Mouse (Mus musculus): Measurements from ENCODE around the gene E4f1. TPM values are rescaled to one million over a fixed set of nuclear protein-coding genes. Genes with fewer than 3 reads are reported as not detected.
A peak's percentile ranks its signal among the peaks of the same experiment; 100 is the strongest.
"Not testable (repeated sequence)": the region's sequence is repeated elsewhere in the genome, so short reads cannot be mapped to it uniquely, and the experiment has no call there.

Gene E4f1
- polyA plus RNA-seq, 1 experiment from 2014 or later: 35.4 TPM

DNA sequence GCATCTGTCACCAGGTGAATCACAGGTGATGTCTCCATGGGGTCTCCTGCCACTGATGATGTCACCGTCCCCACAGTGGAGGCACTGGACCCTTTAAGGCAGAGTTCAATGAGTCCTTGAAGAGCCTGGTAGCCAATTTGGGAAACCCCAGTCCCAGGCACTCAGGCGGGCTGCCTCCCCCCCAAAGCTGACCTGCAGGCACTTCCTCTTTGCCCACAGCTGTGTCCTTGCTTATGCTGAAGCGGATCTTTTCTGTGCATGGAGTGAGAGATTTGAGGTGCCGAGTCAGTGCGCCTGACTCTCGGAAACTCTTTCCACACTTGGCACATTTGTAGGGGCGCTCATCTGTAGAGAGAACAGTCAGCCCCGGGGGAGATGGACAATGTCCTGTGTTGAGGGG, 23.5 kb downstream of the E4f1 start:
- Histone ChIP-seq H3K4me2 (no peak overlapping the region), H3K4me1 (no peaks in the 10 kb centered on the region), H3K27ac (no peak overlapping the region), H3K9ac (no peak overlapping the region), H3K9me3 (no peaks in the 10 kb centered on the region), H3K27me3 (no peaks in the 10 kb centered on the region), H3K36me3 (peaks cover 80% of the 10 kb centered on the region), H3K4me3 (no peak overlapping the region)
- WGBS: 88% methylated on average over 8 of the region's 8 CpGs
- ATAC-seq (ENCODE audit: borderline replicate concordance, extremely low read depth, low FRiP score, low TSS enrichment): no peak

DNA sequence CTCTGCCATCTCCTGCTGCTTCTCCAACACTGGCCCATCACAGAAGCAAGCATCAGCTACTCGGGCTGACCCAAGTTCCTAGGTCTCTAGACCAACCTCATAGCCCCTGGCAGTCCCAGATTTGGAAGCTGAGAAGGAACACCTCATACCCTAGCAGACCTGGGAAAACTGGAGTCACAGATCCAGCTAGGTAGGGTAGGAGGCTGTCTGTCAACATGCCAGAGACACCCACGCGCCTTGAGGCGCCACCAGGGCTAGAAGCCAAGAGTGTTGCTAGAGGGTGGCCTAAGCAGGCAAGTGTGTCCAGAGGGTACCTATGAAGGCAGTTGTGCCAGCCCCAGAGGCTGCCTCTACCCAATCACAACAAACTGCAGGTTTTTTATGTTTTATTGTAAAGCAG, 26.7 kb downstream of the E4f1 start:
- WGBS: 75% methylated on average over 4 of the region's 4 CpGs
- no peaks in the 10 kb centered on the region for H3K9me3 ChIP-seq
- H3K4me3 ChIP-seq: no peak overlapping the region
- no peaks in the 10 kb centered on the region for H3K4me1 ChIP-seq
- peaks cover 77% of the 10 kb centered on the region for H3K36me3 ChIP-seq
- no peaks in the 10 kb centered on the region for H3K27me3 ChIP-seq
- no peak overlapping the region for H3K4me2 ChIP-seq
- H3K27ac ChIP-seq: no peak overlapping the region
- ATAC-seq (ENCODE audit: borderline replicate concordance, extremely low read depth, low FRiP score, low TSS enrichment): no peak
- no peak overlapping the region for H3K9ac ChIP-seq

DNA sequence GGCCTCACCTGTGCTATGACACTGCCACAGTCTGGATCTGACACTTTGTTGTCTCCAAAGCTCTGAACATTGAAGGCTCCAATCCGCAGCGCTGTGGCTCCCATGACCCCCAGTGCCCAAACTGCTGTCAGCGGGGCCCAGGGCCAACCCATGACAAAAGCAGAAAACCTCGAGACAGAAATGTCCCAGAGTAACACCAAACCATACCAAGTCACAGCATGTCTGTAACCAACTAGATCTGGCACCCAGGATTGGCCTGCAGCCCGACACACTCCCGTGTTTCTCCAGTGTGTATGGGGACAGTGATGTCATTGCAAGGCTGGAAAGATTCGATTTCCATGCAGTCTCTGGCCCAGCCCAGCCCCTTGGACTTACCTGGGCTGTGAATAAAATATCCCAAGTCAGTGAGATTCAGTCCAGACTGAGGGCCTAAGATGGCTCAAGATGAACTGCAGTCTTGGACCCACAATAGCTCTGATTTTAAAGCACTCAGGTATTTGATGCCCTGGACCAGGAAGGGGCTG, 27.4 kb downstream of the E4f1 start, which contains the start of gene Dnase1l2:
Gene Dnase1l2, minus strand, starts transcription at position 474 of the 524 bp plus-strand sequence.
- WGBS: 76% methylated on average over 7 of the region's 7 CpGs
- no peak within 1 kb of the TSS for H3K4me2 ChIP-seq
- H3K9ac ChIP-seq: no peak within 1 kb of the TSS
- peaks cover 77% of the 10 kb centered on the region for H3K36me3 ChIP-seq
- no peak within 1 kb of the TSS for H3K27ac ChIP-seq
- no peaks in the 10 kb centered on the region for H3K27me3 ChIP-seq
- no peak within 1 kb of the TSS for H3K4me3 ChIP-seq
- H3K4me1 ChIP-seq: no peaks in the 10 kb centered on the region
- no peak for ATAC-seq (ENCODE audit: borderline replicate concordance, extremely low read depth, low FRiP score, low TSS enrichment)
- no peaks in the 10 kb centered on the region for H3K9me3 ChIP-seq

GRCm38 (mm10) chr17:24442107-24442506, 28.0 kb downstream of the E4f1 start:
- H3K27me3 ChIP-seq: no peaks in the 10 kb centered on the region
- WGBS: 84% methylated on average over 14 of the region's 14 CpGs
- peaks cover 77% of the 10 kb centered on the region for H3K36me3 ChIP-seq
- no peak overlapping the region for H3K4me3 ChIP-seq
- no peaks in the 10 kb centered on the region for H3K9me3 ChIP-seq
- no peak overlapping the region for H3K27ac ChIP-seq
- no peak overlapping the region for H3K4me2 ChIP-seq
- no peak overlapping the region for H3K9ac ChIP-seq
- H3K4me1 ChIP-seq: no peaks in the 10 kb centered on the region
- no peak for ATAC-seq (ENCODE audit: borderline replicate concordance, extremely low read depth, low FRiP score, low TSS enrichment)

DNA sequence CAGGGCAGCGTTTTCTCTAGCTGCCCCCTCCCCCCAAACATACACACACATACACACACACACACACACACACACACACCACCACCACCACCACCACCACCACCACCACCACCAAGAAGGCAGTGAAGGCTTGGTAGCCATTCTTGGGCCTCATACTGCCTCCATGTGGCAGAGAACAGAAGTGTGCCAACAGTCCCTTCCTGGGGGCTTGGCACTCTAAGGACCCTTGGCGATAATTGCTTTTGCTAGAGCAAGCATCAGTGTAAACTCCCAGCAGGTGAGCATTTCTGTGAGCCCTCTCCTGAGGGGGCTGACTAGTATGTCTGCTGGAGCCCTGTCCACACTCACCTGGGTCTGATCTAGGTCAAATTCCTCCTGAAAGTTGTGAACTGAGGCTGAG, 29.0 kb downstream of the E4f1 start:
- Histone ChIP-seq H3K9me3 (no peaks in the 10 kb centered on the region), H3K4me3 (no peak overlapping the region), H3K27me3 (no peaks in the 10 kb centered on the region), H3K27ac (no peak overlapping the region), H3K4me2 (no peak overlapping the region), H3K4me1 (no peaks in the 10 kb centered on the region), H3K36me3 (peaks cover 70% of the 10 kb centered on the region), H3K9ac (no peak overlapping the region)
- WGBS: 33% methylated on average over 2 of the region's 2 CpGs
- no peak for ATAC-seq (ENCODE audit: borderline replicate concordance, extremely low read depth, low FRiP score, low TSS enrichment)

GRCm38 (mm10) chr17:24440377-24440776, 29.7 kb downstream of the E4f1 start:
- Histone ChIP-seq H3K27me3 (no peaks in the 10 kb centered on the region), H3K27ac (no peak overlapping the region), H3K9ac (no peak overlapping the region), H3K4me3 (no peak overlapping the region), H3K4me2 (no peak overlapping the region), H3K9me3 (no peaks in the 10 kb centered on the region), H3K36me3 (peaks cover 65% of the 10 kb centered on the region), H3K4me1 (no peaks in the 10 kb centered on the region)
- ATAC-seq (ENCODE audit: borderline replicate concordance, extremely low read depth, low FRiP score, low TSS enrichment): no peak
- 86% methylated on average over 8 of the region's 8 CpGs for WGBS

DNA sequence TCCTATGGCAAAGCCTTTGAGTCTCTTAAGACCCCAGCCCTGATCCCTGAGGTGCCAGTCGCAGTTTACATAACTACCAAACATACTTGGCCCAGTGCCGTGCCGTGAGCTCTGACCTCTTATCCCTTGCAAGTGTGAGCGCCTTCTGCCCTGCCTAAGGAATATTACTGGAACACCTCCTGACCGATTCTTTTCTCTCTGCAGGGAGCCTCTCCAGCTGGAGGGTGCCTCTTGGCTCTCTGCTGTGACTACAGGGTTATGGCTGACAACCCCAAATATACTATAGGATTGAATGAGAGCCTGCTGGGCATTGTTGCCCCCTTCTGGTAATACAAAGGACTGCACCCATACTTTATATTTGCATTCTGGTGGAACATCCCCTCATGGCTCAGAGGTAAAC, 33.1 kb downstream of the E4f1 start:
- Histone ChIP-seq H3K36me3 (peaks cover 49% of the 10 kb centered on the region), H3K9me3 (no peaks in the 10 kb centered on the region), H3K27me3 (no peaks in the 10 kb centered on the region), H3K27ac (no peak overlapping the region), H3K4me3 (no peak overlapping the region), H3K4me2 (no peak overlapping the region), H3K9ac (no peak overlapping the region), H3K4me1 (no peaks in the 10 kb centered on the region)
- peak; percentile 50; the same call in 1 of the 2 replicates for ATAC-seq (ENCODE audit: borderline replicate concordance, extremely low read depth, low FRiP score, low TSS enrichment)
- 62% methylated on average over 5 of the region's 5 CpGs for WGBS

DNA sequence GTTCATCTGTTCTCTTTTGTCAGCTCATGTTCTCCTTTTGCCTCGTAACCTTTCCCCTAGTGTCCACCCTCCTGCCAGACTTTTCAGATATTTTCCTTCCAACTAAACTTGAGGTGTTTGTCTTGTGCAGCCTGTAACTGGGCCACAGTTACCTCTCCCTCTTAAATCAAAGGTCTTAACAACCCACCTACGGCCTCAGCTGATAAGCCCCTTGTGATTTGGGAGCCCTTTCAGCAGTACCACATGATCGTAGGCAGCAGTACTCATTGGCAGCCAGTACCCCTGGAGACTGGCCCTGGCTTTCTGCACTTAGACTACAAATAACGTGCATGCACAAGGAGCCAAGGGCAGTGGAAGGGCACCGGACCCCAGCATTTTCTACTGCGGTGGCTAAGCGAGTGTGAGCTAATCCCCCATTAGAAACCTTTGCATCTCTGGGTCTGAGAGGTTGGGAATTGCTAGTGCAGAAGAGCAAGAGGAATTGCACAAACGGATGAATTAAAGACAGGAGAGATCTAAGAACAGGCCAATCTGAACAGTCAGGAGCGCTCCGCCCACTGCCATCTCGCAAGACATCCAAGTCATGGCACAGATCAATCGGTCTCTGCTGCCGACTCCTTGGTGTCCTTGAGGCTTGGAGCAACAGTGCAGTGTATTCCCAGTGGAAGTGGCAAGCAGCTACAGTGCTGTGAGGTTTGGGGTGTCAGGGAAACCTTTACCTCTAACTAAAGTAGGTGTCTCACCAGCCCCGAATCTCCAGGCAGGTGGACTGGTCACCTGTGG, 40.7 kb downstream of the E4f1 start:
- Histone ChIP-seq H3K4me1 (peaks cover 16% of the 10 kb centered on the region), H3K9ac (no peak overlapping the region), H3K27ac (no peak overlapping the region), H3K27me3 (no peaks in the 10 kb centered on the region), H3K36me3 (peaks cover 10% of the 10 kb centered on the region), H3K9me3 (no peaks in the 10 kb centered on the region), H3K4me3 (no peak overlapping the region), H3K4me2 (no peak overlapping the region)
- no peak for ATAC-seq (ENCODE audit: borderline replicate concordance, extremely low read depth, low FRiP score, low TSS enrichment)
- 79% methylated on average over 14 of the region's 14 CpGs for whole genome bisulfite sequencing

DNA sequence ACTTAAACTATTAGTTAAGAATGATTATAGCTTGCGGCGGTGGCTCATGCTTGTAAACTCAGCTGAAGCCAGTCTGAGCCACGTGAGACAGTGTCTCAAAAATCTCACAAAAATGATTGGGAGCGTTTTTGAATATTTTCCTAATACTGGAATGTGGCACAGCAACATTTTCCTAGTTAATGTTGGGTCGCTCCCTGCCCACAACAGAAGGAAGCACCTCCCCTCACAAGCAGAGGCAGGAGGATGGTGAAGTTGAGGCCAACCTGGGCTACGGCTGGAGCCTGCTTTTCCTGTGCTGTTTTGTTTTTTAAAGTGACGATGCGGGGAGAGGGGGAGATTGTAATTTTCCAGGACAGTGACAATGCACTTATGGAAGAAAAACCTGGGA, 42.9 kb downstream of the E4f1 start:
- WGBS: 2% methylated on average over 8 of the region's 8 CpGs
- Histone ChIP-seq H3K36me3 (peaks cover 30% of the 10 kb centered on the region), H3K27me3 (no peaks in the 10 kb centered on the region), H3K27ac (peak overlapping the region; percentile 92), H3K9ac (peak overlapping the region; percentile 74), H3K4me2 (peak overlapping the region; percentile 49), H3K9me3 (no peaks in the 10 kb centered on the region), H3K4me1 (peaks cover 16% of the 10 kb centered on the region), H3K4me3 (peak overlapping the region; percentile 57)
- ATAC-seq (ENCODE audit: borderline replicate concordance, extremely low read depth, low FRiP score, low TSS enrichment): peak; percentile 29; the same call in 1 of the 2 replicates

DNA sequence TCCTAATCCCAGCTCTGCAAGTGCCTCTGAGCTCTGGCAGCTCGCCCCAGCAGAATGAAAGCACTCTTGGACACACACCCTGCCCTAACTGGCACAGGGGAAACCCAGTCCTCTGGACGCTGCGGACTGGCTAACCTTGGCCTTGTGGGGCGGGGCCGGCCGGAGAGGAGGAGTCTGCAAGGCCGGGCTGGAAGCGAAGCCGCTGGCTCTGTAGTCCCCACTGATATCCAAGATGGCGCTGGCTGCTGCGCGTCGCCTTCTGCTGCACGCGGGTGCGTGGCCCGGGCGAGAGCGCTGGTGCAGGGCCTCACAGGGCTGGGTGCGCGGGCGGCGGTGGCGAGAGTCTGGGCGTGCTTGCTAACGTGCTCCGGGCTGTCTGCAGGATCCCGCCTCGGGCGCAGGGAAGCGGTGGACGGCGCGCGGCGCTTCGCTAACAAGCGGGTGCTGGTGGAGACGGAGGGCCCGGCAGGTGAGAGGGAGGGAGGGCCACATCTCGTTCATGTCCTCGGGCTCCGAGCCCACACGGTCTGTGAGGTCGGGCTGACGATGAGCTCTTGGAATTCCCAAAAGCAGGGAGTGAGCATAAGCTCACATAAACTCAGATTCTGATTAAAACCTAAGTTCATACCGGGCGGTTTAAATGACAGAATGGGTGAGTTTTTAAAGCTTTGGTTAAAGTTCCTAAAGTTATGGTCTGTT, 43.5 kb downstream of the E4f1 start, which contains the start of gene Eci1:
Gene Eci1, plus strand, starts transcription at position 171 of the 699 bp plus-strand sequence.
- H3K36me3 ChIP-seq: peaks cover 36% of the 10 kb centered on the region
- ATAC-seq (ENCODE audit: borderline replicate concordance, extremely low read depth, low FRiP score, low TSS enrichment): peak; percentile 99
- WGBS: under 1% methylated on average over 48 of the region's 48 CpGs

DNA sequence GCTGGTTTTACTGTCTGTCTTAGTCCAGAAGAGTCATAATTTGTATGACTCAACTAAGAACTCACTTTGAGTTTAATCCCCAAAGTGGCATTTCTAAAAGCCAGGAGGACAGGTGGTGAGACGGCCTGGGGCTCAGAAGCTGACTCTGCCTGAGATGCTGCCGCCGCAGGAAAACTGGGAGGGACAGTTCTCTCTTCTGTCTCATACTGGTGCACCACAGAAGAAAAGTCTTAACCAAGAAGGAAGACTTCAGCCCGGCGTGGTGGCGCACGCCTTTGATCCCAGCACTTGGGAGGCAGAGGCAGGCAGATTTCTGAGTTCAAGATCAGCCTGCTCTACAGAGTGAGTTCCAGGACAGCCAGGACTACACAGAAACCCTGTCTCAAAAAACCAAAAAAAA, 44.2 kb downstream of the E4f1 start:
- Histone ChIP-seq H3K9me3 (no peaks in the 10 kb centered on the region), H3K9ac (no peak overlapping the region), H3K4me3 (peak overlapping the region; percentile 57; the same call in 1 of the 2 replicates), H3K4me2 (peak overlapping the region; percentile 49), H3K27ac (peak overlapping the region; percentile 92), H3K27me3 (no peaks in the 10 kb centered on the region), H3K4me1 (peaks cover 16% of the 10 kb centered on the region), H3K36me3 (peaks cover 43% of the 10 kb centered on the region)
- WGBS: 89% methylated on average over 7 of the region's 7 CpGs
- ATAC-seq (ENCODE audit: borderline replicate concordance, extremely low read depth, low FRiP score, low TSS enrichment): no peak

More for the DNA sequence above, 43.5 kb downstream of the E4f1 start, which contains the start of gene Eci1:
- Histone ChIP-seq H3K27ac (peak within 1 kb of the TSS; percentile 92), H3K27me3 (no peaks in the 10 kb centered on the region), H3K4me1 (peaks cover 16% of the 10 kb centered on the region), H3K9ac (peak within 1 kb of the TSS; percentile 74), H3K4me3 (peak within 1 kb of the TSS; percentile 57), H3K4me2 (peak within 1 kb of the TSS; percentile 49), H3K9me3 (no peaks in the 10 kb centered on the region)

GRCm38 (mm10) chr17:24425326-24425725, 44.8 kb downstream of the E4f1 start:
- not testable (repeated sequence) for H3K9me3 ChIP-seq; ATAC-seq (ENCODE audit: borderline replicate concordance, extremely low read depth, low FRiP score, low TSS enrichment); H3K9ac ChIP-seq; H3K27ac ChIP-seq; H3K4me2 ChIP-seq; H3K4me3 ChIP-seq; H3K27me3 ChIP-seq
- peaks cover 16% of the 10 kb centered on the region for H3K4me1 ChIP-seq
- H3K36me3 ChIP-seq: peaks cover 49% of the 10 kb centered on the region
- 89% methylated on average over 6 of the region's 8 CpGs for WGBS

Measured in lung, embryonic 15.5 days (tissue).